Mouse (Mus musculus): ENCODE data around the gene Gfra1.

DNA sequence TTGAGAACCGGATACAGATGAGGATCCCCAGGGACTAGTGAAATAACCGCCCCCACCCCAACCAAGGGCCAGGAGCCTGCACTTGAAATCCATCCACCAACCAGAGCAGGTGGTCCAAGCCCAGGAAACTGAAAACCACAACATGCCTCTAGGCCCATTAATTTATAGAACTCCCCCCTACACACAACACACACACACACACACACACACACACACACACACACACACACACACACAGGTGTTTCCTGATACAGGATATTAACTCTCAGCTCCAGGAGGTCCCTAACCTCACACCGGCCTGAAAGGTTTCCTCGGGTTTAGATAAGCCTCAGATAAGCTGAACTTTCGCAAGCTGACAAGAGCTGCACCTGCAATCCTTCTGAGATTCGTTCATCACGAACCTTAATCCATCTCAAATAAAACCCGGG, 79.0 kb downstream of the Gfra1 start:
- TF ChIP-seq CTCF (IDR thresholded peaks at IDR 0.05; ENCODE audit: low read depth, low read length): no peak
- no peak for TF ChIP-seq POLR2A (IDR thresholded peaks at IDR 0.05; ENCODE audit: borderline replicate concordance, low read depth, low read length)

Data from bone marrow macrophage, adult 2 months (primary cell).